Mouse (Mus musculus): ENCODE measurements at regions not wholly inside any gene's neighbourhood (a gene's known extent, or its start where the extent isn't known, plus 50 kb on each side); places are given as distances from the start of the nearest gene placed in this dataset.

DNA sequence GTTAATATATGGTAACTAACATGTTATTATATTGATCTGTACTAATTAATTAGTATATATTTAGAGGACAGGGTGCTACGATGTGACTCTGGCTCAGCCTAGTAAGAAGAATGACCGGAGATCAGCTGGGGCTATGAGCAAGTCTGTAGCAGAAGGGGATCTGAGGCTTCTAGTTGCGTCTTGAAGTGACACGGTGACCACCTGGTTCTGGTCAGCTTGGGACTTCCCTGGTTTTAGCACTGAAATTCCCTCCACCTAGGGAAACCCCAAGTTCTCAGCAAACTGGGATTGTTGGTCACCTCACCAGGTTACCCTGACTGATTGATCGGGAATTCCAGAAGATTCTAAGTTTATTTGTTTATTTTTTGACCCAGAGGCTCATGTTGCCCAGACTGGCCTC, 55.6 kb upstream of the Zfp217 start:
- TF ChIP-seq CTCF (IDR thresholded peaks at IDR 0.05) = no peak
- TF ChIP-seq EP300 (IDR thresholded peaks at IDR 0.05) = no peak
